Mouse (Mus musculus) forebrain, embryonic 10.5 days (tissue): ENCODE measurements around the gene Zbtb20. TPM values are rescaled to one million over a fixed set of nuclear protein-coding genes. Genes with fewer than 3 reads are reported as not detected.

ENCODE experiments used
- DNase-seq: peaks from one replicate; pipeline ENCODE4 v3.0.0-alpha.2; 2017; ENCODE audit warnings: low spot score; ENCODE audit errors: extremely low spot score
- H3K27ac ChIP-seq: fragments of 300-500 bp; sonication (generic); 2 replicates; pipeline ENCODE4 v1.5.1; 2016; ENCODE audit warnings: mild to moderate bottlenecking
- H3K27me3 ChIP-seq: fragments of 300-500 bp; sonication (generic); 2 replicates; pipeline ENCODE4 v1.6.1; 2016; ENCODE audit warnings: mild to moderate bottlenecking; ENCODE audit not compliant: poor library complexity, severe bottlenecking
- H3K36me3 ChIP-seq: fragments of 300-500 bp; sonication (generic); replicated peaks from 2 replicates; pipeline ENCODE4 v1.6.1; 2016; ENCODE audit warnings: mild to moderate bottlenecking, moderate library complexity
- H3K4me1 ChIP-seq: fragments of 300-500 bp; sonication (generic); 2 replicates; pipeline ENCODE4 v1.6.1; 2016
- H3K4me3 ChIP-seq: fragments of 300-500 bp; sonication (generic); 2 replicates; pipeline ENCODE4 v1.5.1; 2016; ENCODE audit warnings: mild to moderate bottlenecking, moderate library complexity
- H3K9me3 ChIP-seq: fragments of 300-500 bp; sonication (generic); 2 replicates; pipeline ENCODE4 v1.6.1; 2016; ENCODE audit warnings: mild to moderate bottlenecking, moderate library complexity
- WGBS: fragments of 180-500 bp; shearing (Covaris S2); methylation state at CpG from one replicate; pipeline ENCODE4 v1.1.7; 2016; 5-methylcytosine and 5-hydroxymethylcytosine counted together
- polyA plus RNA-seq: library from polyadenylated mRNA; unstranded; fragments of >200 nt; fragmentation: Nextera tagmentation; extraction: Ambion mirVana; gene quantifications from 2 replicates; pipeline ENCODE4 v1.2.1, GENCODE M21; 2016

Gene Zbtb20
- polyA plus RNA-seq, 1 experiment from 2014 or later = 17.3 TPM

- Histone ChIP-seq H3K27me3 (no peaks in the 10 kb centered on the region), H3K4me1 (no peaks in the 10 kb centered on the region), H3K9me3 (no peaks in the 10 kb centered on the region), H3K4me3 (no peak overlapping the region), H3K36me3 (no peaks in the 10 kb centered on the region), H3K27ac (no peak overlapping the region)
- no peak for DNase-seq
Observed at GRCm38 (mm10) chr16:43096040-43096439, 220.4 kb downstream of the Zbtb20 start.

- no peak for DNase-seq
- 95% methylated on average over 4 of the region's 4 CpGs for WGBS
- Histone ChIP-seq H3K4me3 (no peak overlapping the region), H3K4me1 (no peaks in the 10 kb centered on the region), H3K36me3 (no peaks in the 10 kb centered on the region), H3K9me3 (no peaks in the 10 kb centered on the region), H3K27ac (no peak overlapping the region), H3K27me3 (no peaks in the 10 kb centered on the region)
Observed at GRCm38 (mm10) chr16:43098153-43098552, 222.5 kb downstream of the Zbtb20 start.

- no peaks in the 10 kb centered on the region for H3K27me3 ChIP-seq
- no peak overlapping the region for H3K27ac ChIP-seq
- no peak for DNase-seq
- H3K4me1 ChIP-seq = no peaks in the 10 kb centered on the region
- no peaks in the 10 kb centered on the region for H3K9me3 ChIP-seq
- no peak overlapping the region for H3K4me3 ChIP-seq
- no peaks in the 10 kb centered on the region for H3K36me3 ChIP-seq
- WGBS = 92% methylated on average over 5 of the region's 5 CpGs
Observed at GRCm38 (mm10) chr16:43098666-43099065, 223.0 kb downstream of the Zbtb20 start.

GRCm38 (mm10) chr16:43111288-43111687, 235.6 kb downstream of the Zbtb20 start:
- peaks cover 4% of the 10 kb centered on the region; the same call in 1 of the 2 replicates for H3K4me1 ChIP-seq
- DNase-seq = no peak
- no peak overlapping the region for H3K27ac ChIP-seq
- 87% methylated on average over 1 of the region's 1 CpGs for WGBS
- no peaks in the 10 kb centered on the region for H3K36me3 ChIP-seq
- no peak overlapping the region for H3K4me3 ChIP-seq
- no peaks in the 10 kb centered on the region for H3K27me3 ChIP-seq
- H3K9me3 ChIP-seq = no peaks in the 10 kb centered on the region

GRCm38 (mm10) chr16:43113968-43114367, 238.3 kb downstream of the Zbtb20 start:
- Histone ChIP-seq H3K36me3 (no peaks in the 10 kb centered on the region), H3K27ac (no peak overlapping the region), H3K4me3 (no peak overlapping the region), H3K4me1 (peaks cover 4% of the 10 kb centered on the region; the same call in 1 of the 2 replicates), H3K27me3 (no peaks in the 10 kb centered on the region), H3K9me3 (no peaks in the 10 kb centered on the region)
- no peak for DNase-seq
- WGBS = 57% methylated on average over 1 of the region's 1 CpGs

GRCm38 (mm10) chr16:43129966-43130365, 254.3 kb downstream of the Zbtb20 start:
- 79% methylated on average over 4 of the region's 4 CpGs for WGBS

GRCm38 (mm10) chr16:43130583-43130982, 254.9 kb downstream of the Zbtb20 start:
- DNase-seq = no peak
- Histone ChIP-seq H3K27me3 (no peaks in the 10 kb centered on the region), H3K27ac (no peak overlapping the region), H3K9me3 (no peaks in the 10 kb centered on the region), H3K4me3 (no peak overlapping the region), H3K4me1 (no peaks in the 10 kb centered on the region), H3K36me3 (no peaks in the 10 kb centered on the region)
- WGBS = 72% methylated on average over 6 of the region's 6 CpGs

More at GRCm38 (mm10) chr16:43129966-43130365, 254.3 kb downstream of the Zbtb20 start:
- no peaks in the 10 kb centered on the region for H3K9me3 ChIP-seq
- no peaks in the 10 kb centered on the region for H3K36me3 ChIP-seq
- no peaks in the 10 kb centered on the region for H3K4me1 ChIP-seq
- H3K27ac ChIP-seq = no peak overlapping the region
- no peaks in the 10 kb centered on the region for H3K27me3 ChIP-seq
- H3K4me3 ChIP-seq = no peak overlapping the region
- DNase-seq = no peak

- no peak overlapping the region for H3K27ac ChIP-seq
- no peaks in the 10 kb centered on the region for H3K36me3 ChIP-seq
- no peak overlapping the region for H3K4me3 ChIP-seq
- no peaks in the 10 kb centered on the region for H3K27me3 ChIP-seq
- no peak for DNase-seq
- H3K9me3 ChIP-seq = no peaks in the 10 kb centered on the region
- no peaks in the 10 kb centered on the region for H3K4me1 ChIP-seq
Observed at GRCm38 (mm10) chr16:43131077-43131476, 255.4 kb downstream of the Zbtb20 start.

- peaks cover 21% of the 10 kb centered on the region for H3K4me1 ChIP-seq
- no peaks in the 10 kb centered on the region for H3K9me3 ChIP-seq
- no peak for DNase-seq
- H3K27me3 ChIP-seq = no peaks in the 10 kb centered on the region
- WGBS = 68% methylated on average over 4 of the region's 4 CpGs
- no peak overlapping the region for H3K4me3 ChIP-seq
- no peaks in the 10 kb centered on the region for H3K36me3 ChIP-seq
- no peak overlapping the region for H3K27ac ChIP-seq
Observed at GRCm38 (mm10) chr16:43168506-43168905, 292.8 kb downstream of the Zbtb20 start.

GRCm38 (mm10) chr16:43169273-43169905, 293.7 kb downstream of the Zbtb20 start:
- DNase-seq = no peak
- 84% methylated on average over 2 of the region's 2 CpGs for WGBS
- Histone ChIP-seq H3K27me3 (no peaks in the 10 kb centered on the region), H3K27ac (no peak overlapping the region), H3K4me1 (peaks cover 21% of the 10 kb centered on the region), H3K9me3 (no peaks in the 10 kb centered on the region), H3K4me3 (no peak overlapping the region), H3K36me3 (no peaks in the 10 kb centered on the region)

GRCm38 (mm10) chr16:43172139-43172538, 296.5 kb downstream of the Zbtb20 start:
- H3K27me3 ChIP-seq = no peaks in the 10 kb centered on the region
- no peak overlapping the region; the same call in 1 of the 2 replicates for H3K27ac ChIP-seq
- DNase-seq = no peak
- no peaks in the 10 kb centered on the region for H3K36me3 ChIP-seq
- no peaks in the 10 kb centered on the region for H3K9me3 ChIP-seq
- H3K4me1 ChIP-seq = peaks cover 21% of the 10 kb centered on the region
- 21% methylated on average over 2 of the region's 2 CpGs for WGBS
- no peak overlapping the region for H3K4me3 ChIP-seq

GRCm38 (mm10) chr16:43172912-43173311, 297.2 kb downstream of the Zbtb20 start:
- no peaks in the 10 kb centered on the region for H3K9me3 ChIP-seq
- H3K27me3 ChIP-seq = no peaks in the 10 kb centered on the region
- H3K27ac ChIP-seq = no peak overlapping the region
- no peak for DNase-seq
- no peaks in the 10 kb centered on the region for H3K36me3 ChIP-seq
- WGBS = 47% methylated on average over 1 of the region's 1 CpGs
- peaks cover 21% of the 10 kb centered on the region for H3K4me1 ChIP-seq
- no peak overlapping the region for H3K4me3 ChIP-seq

GRCm38 (mm10) chr16:43174815-43175214, 299.1 kb downstream of the Zbtb20 start:
- H3K9me3 ChIP-seq = no peaks in the 10 kb centered on the region
- H3K4me3 ChIP-seq = no peak overlapping the region
- no peaks in the 10 kb centered on the region for H3K27me3 ChIP-seq
- no peaks in the 10 kb centered on the region for H3K36me3 ChIP-seq
- DNase-seq = no peak
- peaks cover 21% of the 10 kb centered on the region for H3K4me1 ChIP-seq
- WGBS = 89% methylated on average over 2 of the region's 2 CpGs
- no peak overlapping the region for H3K27ac ChIP-seq

GRCm38 (mm10) chr16:43181038-43181437, 305.4 kb downstream of the Zbtb20 start:
- Histone ChIP-seq H3K36me3 (no peaks in the 10 kb centered on the region), H3K4me1 (no peaks in the 10 kb centered on the region), H3K9me3 (no peaks in the 10 kb centered on the region), H3K4me3 (no peak overlapping the region), H3K27me3 (no peaks in the 10 kb centered on the region), H3K27ac (no peak overlapping the region)
- WGBS = 93% methylated on average over 1 of the region's 1 CpGs
- DNase-seq = no peak
